Mouse (Mus musculus): ENCODE measurements at regions not wholly inside any gene's neighbourhood (a gene's known extent, or its start where the extent isn't known, plus 50 kb on each side); places are given as distances from the start of the nearest gene placed in this dataset.

DNA sequence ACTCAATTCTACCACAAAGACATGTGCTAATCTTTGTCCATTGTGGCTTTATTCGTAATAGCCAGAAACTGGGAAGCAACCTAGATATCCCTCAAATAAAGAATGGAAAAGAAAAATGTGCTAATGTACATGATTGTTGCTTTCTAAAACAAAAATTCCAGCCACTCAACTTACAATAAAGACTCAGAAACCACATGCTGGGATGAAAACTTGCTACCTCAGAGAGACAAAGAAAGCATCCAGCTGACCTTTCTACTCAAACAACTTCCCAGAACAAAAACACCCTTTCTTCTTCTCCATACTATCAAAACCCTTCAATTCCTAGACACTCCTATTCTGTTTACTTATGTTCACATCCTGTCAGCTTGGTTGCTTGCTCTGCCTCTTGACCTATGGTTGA lies 881.9 kb upstream of the Gm5150 start:
- no peaks in the 10 kb centered on the region for H3K9me3 ChIP-seq
- no peak overlapping the region for H3K27ac ChIP-seq (replicated peaks)
- 74% methylated on average over 1 of the region's 1 CpGs for WGBS
- no peak for ATAC-seq (ENCODE audit: low read depth)
- H3K9ac ChIP-seq = no peak overlapping the region
- H3K27me3 ChIP-seq = no peaks in the 10 kb centered on the region
- H3K4me1 ChIP-seq (replicated peaks) = no peaks in the 10 kb centered on the region
- H3K36me3 ChIP-seq = no peaks in the 10 kb centered on the region
- H3K4me3 ChIP-seq = no peak overlapping the region
- H3K4me2 ChIP-seq = no peak overlapping the region

- Histone ChIP-seq H3K9me3 (no peaks in the 10 kb centered on the region), H3K27me3 (no peaks in the 10 kb centered on the region), H3K27ac (replicated peaks) (peak overlapping the region; percentile 52), H3K36me3 (no peaks in the 10 kb centered on the region), H3K4me2 (no peak overlapping the region), H3K4me1 (replicated peaks) (0 out of 2 replicates have a peak, but pooled peaks cover 7% of the 10 kb centered on the region), H3K9ac (no peak overlapping the region), H3K4me3 (no peak overlapping the region)
- no peak for ATAC-seq (ENCODE audit: low read depth)
- 54% methylated on average over 2 of the region's 2 CpGs for WGBS
Measured at GRCm38 (mm10) chr3:16872337-16873117, 866.3 kb upstream of the Gm5150 start.

GRCm38 (mm10) chr3:16860034-16860433 lies 853.8 kb upstream of the Gm5150 start:
- H3K36me3 ChIP-seq = no peaks in the 10 kb centered on the region
- no peak overlapping the region for H3K9ac ChIP-seq
- H3K4me2 ChIP-seq = no peak overlapping the region
- no peaks in the 10 kb centered on the region for H3K9me3 ChIP-seq
- no peak overlapping the region for H3K4me3 ChIP-seq
- ATAC-seq (ENCODE audit: low read depth) = no peak
- 41% methylated on average over 1 of the region's 1 CpGs for WGBS
- peaks cover 16% of the 10 kb centered on the region for H3K4me1 ChIP-seq (replicated peaks)
- H3K27me3 ChIP-seq = no peaks in the 10 kb centered on the region
- no peak overlapping the region for H3K27ac ChIP-seq (replicated peaks)

DNA sequence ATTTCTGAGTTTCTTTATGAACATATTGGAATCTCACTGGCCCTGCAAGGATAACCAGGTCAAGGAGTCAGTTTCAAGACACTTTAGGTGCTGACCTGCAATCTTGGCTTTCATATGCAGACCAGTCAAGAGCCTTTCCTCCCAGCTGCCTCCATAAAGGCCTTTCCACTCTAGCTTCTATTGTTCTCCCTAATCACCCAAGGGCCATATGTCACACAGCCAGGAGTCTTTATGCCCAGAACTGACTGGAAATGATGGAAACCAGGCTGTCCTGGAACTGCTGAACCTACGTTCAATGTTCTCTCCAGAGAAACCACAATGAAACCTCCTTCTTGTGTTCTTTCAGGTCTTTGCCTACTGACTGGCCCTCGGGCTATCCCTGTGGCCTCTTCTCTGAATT lies 852.7 kb upstream of the Gm5150 start:
- H3K9ac ChIP-seq = no peak overlapping the region
- H3K27me3 ChIP-seq = no peaks in the 10 kb centered on the region
- no peak overlapping the region for H3K4me2 ChIP-seq
- 21% methylated on average over 2 of the region's 2 CpGs for whole genome bisulfite sequencing
- peak overlapping the region; percentile 61 for H3K27ac ChIP-seq (replicated peaks)
- ATAC-seq (ENCODE audit: low read depth) = no peak
- H3K4me1 ChIP-seq (replicated peaks) = peaks cover 26% of the 10 kb centered on the region
- no peaks in the 10 kb centered on the region for H3K9me3 ChIP-seq
- H3K4me3 ChIP-seq = no peak overlapping the region
- no peaks in the 10 kb centered on the region for H3K36me3 ChIP-seq

GRCm38 (mm10) chr3:16855251-16855650 lies 849.0 kb upstream of the Gm5150 start:
- Histone ChIP-seq H3K27me3 (no peaks in the 10 kb centered on the region), H3K4me3 (no peak overlapping the region), H3K9me3 (no peaks in the 10 kb centered on the region), H3K4me2 (no peak overlapping the region), H3K9ac (no peak overlapping the region), H3K4me1 (replicated peaks) (peaks cover 28% of the 10 kb centered on the region), H3K36me3 (no peaks in the 10 kb centered on the region), H3K27ac (replicated peaks) (peak overlapping the region; percentile 89)
- peak; percentile 28; the same call in 1 of the 2 replicates for ATAC-seq (ENCODE audit: low read depth)
- WGBS = 31% methylated on average over 2 of the region's 2 CpGs

DNA sequence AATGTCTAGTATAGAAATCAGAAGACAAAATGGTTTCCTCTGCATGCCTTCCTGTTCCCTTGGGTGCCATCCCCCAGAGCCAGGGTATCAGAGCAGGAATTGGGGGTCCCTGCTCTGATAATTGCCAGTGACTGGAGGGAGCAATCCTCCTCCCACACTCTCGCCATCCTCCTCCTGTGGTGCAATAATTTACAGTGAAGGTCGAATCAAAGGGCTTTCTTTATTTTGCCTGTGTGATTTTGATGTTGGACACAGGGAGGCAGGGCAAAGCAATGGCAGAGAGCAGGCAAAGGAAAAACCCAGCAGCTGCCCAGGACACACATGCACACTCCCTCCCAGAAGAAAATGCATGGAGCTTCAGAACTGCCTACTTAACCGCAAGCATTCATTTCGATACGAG lies 847.8 kb upstream of the Gm5150 start:
- ATAC-seq (ENCODE audit: low read depth) = peak; percentile 87
- peak overlapping the region; percentile 20 for H3K4me2 ChIP-seq
- no peaks in the 10 kb centered on the region for H3K9me3 ChIP-seq
- H3K36me3 ChIP-seq = no peaks in the 10 kb centered on the region
- peaks cover 25% of the 10 kb centered on the region for H3K4me1 ChIP-seq (replicated peaks)
- H3K4me3 ChIP-seq = no peak overlapping the region
- no peaks in the 10 kb centered on the region for H3K27me3 ChIP-seq
- peak overlapping the region; percentile 89 for H3K27ac ChIP-seq (replicated peaks)
- H3K9ac ChIP-seq = peak overlapping the region; percentile 51
- WGBS = 28% methylated on average over 5 of the region's 5 CpGs

DNA sequence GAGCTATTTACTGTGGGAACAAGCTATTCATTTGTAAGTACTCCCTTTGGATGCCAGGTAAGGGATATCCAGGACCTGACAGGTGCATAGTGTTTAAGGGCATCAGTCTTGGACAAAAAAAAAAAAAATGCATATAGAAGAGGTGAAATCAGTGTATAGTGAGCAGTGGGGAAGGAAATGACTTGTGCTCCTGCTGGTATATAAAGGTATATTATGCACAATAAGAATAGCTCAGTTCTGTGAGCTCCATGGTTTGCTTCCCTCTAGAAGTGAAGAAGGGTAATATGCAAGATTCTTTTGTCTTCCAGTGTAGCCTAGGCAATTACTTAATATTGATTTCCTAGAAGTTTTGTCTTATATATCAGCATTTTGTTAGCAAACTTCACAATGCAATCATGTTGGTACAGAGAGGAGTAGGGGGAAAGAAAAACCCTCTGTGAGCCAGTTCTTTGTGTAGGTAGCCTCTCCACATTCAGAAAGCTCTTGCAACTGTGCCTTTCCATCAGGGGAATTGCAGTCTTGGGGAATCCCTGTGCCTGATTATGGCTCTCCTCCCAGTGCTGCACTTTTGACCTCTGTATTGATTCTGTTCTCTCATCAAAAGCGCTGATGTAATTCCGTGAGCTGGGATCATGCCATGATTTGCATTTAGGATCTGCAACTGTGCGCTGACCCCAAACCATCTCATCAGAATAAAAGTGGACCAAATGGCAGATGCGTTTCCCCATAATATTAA lies 840.7 kb upstream of the Gm5150 start:
- WGBS = 25% methylated on average over 4 of the region's 4 CpGs
- no peaks in the 10 kb centered on the region for H3K27me3 ChIP-seq
- no peaks in the 10 kb centered on the region for H3K36me3 ChIP-seq
- H3K9ac ChIP-seq = 0 out of 2 replicates have a peak overlapping the region, but pooled peaks have one; percentile 4
- peak; percentile 59; the same call in 1 of the 2 replicates for ATAC-seq (ENCODE audit: low read depth)
- H3K9me3 ChIP-seq = no peaks in the 10 kb centered on the region
- peak overlapping the region; percentile 16; the same call in 1 of the 2 replicates for H3K4me2 ChIP-seq
- H3K27ac ChIP-seq (replicated peaks) = peak overlapping the region; percentile 86
- peaks cover 14% of the 10 kb centered on the region for H3K4me1 ChIP-seq (replicated peaks)
- no peak overlapping the region for H3K4me3 ChIP-seq

GRCm38 (mm10) chr3:16820536-16820935 lies 814.3 kb upstream of the Gm5150 start:
- H3K4me1 ChIP-seq (replicated peaks) = peaks cover 13% of the 10 kb centered on the region
- peak; percentile 55; the same call in 1 of the 2 replicates for ATAC-seq (ENCODE audit: low read depth)
- peak overlapping the region; percentile 92 for H3K27ac ChIP-seq (replicated peaks)
- WGBS = 34% methylated on average over 6 of the region's 6 CpGs
- 0 out of 2 replicates have a peak overlapping the region, but pooled peaks have one; percentile 22 for H3K9ac ChIP-seq
- no peaks in the 10 kb centered on the region for H3K36me3 ChIP-seq
- H3K4me3 ChIP-seq = no peak overlapping the region
- no peak overlapping the region for H3K4me2 ChIP-seq
- H3K27me3 ChIP-seq = no peaks in the 10 kb centered on the region
- no peaks in the 10 kb centered on the region for H3K9me3 ChIP-seq

DNA sequence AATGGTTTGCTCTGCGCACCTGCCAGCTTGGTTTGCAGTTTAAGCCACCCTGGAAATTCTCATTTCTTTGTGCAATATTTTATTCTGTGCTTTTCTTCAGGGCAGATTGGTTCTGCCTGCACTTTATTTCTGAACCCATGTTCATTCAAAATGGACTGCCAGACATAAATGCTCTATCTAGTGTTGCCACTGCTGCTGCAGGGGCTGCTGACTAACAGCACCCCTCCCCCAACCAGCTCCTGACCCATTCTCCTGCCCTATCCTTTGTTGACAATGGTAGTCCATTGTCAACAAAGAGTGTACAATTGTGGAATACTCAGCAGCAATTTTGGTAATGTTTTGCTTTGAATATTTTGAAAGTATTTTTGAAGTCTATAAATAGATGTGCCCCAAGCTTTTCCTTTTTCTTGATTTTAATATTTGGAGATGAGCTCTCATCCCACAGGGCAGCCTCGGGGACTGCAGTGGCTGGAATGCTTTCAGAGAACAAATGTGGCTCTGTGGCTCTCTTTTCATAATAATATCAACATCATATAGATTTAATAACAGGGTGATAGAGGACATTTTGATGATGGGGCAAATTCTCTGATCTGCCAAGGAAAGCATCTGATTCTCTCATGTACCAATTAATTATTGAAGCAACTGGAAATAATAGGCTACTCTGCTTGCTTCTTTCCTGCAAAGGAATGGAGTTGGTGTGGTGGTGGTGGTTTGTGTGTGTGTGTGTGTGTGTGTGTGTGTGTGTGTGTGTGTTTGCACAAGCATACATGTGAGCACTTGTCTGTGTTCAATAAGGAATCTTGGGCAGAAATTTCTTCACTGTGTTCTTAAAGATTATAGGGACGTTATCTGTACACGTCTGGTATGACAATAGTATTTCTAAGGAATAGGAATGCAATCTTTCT lies 813.2 kb upstream of the Gm5150 start:
- H3K9ac ChIP-seq = peak overlapping the region; percentile 60
- 58% methylated on average over 4 of the region's 4 CpGs for WGBS

DNA sequence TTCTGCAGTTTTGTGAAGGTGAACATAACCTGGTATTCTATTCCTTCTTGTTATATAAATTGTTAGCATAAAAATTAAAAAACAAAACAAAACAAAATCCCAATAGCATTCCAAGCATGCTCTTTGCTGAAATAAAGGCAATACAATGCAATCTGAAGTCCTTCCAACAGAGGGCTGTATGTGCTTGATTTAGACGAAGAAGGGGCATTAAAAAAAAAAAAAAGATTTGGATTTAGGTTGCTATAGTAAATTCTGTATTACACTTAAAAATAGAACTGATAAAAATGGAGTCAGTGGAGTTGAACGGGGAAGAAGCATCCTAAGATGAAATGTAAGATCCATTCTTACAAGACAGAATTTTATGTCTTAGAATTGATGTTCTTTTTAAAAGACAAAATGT lies 810.6 kb upstream of the Gm5150 start:
- WGBS = 19% methylated on average over 2 of the region's 2 CpGs
- H3K27me3 ChIP-seq = no peaks in the 10 kb centered on the region
- H3K9ac ChIP-seq = no peak overlapping the region
- H3K36me3 ChIP-seq = no peaks in the 10 kb centered on the region
- no peak overlapping the region for H3K27ac ChIP-seq (replicated peaks)
- no peak overlapping the region for H3K4me3 ChIP-seq
- H3K9me3 ChIP-seq = no peaks in the 10 kb centered on the region
- ATAC-seq (ENCODE audit: low read depth) = 0 out of 2 replicates have a peak, but pooled peaks have one; percentile 21
- no peak overlapping the region for H3K4me2 ChIP-seq
- H3K4me1 ChIP-seq (replicated peaks) = peaks cover 13% of the 10 kb centered on the region

More for the DNA sequence above, 813.2 kb upstream of the Gm5150 start:
- H3K9me3 ChIP-seq = no peaks in the 10 kb centered on the region
- peak overlapping the region; percentile 92 for H3K27ac ChIP-seq (replicated peaks)
- peak overlapping the region; percentile 31 for H3K4me2 ChIP-seq
- H3K36me3 ChIP-seq = no peaks in the 10 kb centered on the region
- peaks cover 13% of the 10 kb centered on the region for H3K4me1 ChIP-seq (replicated peaks)
- ATAC-seq (ENCODE audit: low read depth) = peak; percentile 86
- H3K4me3 ChIP-seq = no peak overlapping the region
- no peaks in the 10 kb centered on the region for H3K27me3 ChIP-seq

GRCm38 (mm10) chr3:16816101-16816500 lies 809.9 kb upstream of the Gm5150 start:
- Histone ChIP-seq H3K27me3 (no peaks in the 10 kb centered on the region), H3K9ac (no peak overlapping the region), H3K4me3 (no peak overlapping the region), H3K4me1 (replicated peaks) (peaks cover 16% of the 10 kb centered on the region), H3K9me3 (no peaks in the 10 kb centered on the region), H3K4me2 (no peak overlapping the region), H3K27ac (replicated peaks) (peak overlapping the region; percentile 59), H3K36me3 (no peaks in the 10 kb centered on the region)
- 59% methylated on average over 3 of the region's 3 CpGs for WGBS
- no peak for ATAC-seq (ENCODE audit: low read depth)
